ENCODE assay signal across 7 mouse cellular contexts in the genomic region with DNA sequence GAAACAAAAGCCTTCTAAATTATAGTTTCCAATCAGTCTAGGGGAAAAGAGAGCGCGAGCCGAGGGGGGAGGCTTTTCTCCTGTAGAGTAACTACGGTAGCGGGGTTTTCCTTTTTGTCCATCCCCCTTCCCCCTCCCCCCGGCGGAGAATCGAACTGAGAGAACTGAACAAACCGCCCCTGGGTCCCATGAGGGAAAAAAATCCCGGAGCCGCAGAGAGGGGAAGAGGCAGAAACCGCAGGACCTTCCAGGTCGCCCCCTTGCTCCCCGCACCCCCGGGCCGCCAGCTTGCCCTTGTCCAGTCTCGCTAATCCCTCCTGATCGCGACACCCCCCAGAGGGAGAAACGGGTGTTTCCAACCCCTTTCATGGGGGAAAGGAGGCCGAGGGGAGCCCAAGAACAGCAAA. TPM values are rescaled to one million over a fixed set of nuclear protein-coding genes. Genes with fewer than 3 reads are reported as not detected.
DNase-seq lines count a peak whose midpoint lies in the region; ATAC-seq and TF ChIP-seq lines count a peak whose summit lies in the region.

No protein-coding gene starts in this region.

- intact Hi-C loops in left cerebral cortex, adult 2 months (cut with DNase I), result loop anchor here (2.0 to 5.0 kb wide), 3 partner anchors 76 to 194 kb away; no protein-coding TSS in a partner anchor

- peak overlapping the region; percentile 86 for H3K27ac ChIP-seq in hindbrain, embryonic 14.5 days
- H3K27ac ChIP-seq in left cerebral cortex, adult 2 months, result peak overlapping the region; percentile 94
- peak overlapping the region; percentile 91 for H3K27ac ChIP-seq in macrophage
- peak overlapping the region; percentile 56; the same call in 1 of the 2 replicates for H3K27ac ChIP-seq in spleen, adult 2 months (ENCODE audit: insufficient read depth, low read length)

- H3K9me3 ChIP-seq in hindbrain, embryonic 14.5 days (ENCODE audit: control insufficient read depth, low read length), result no peaks in the 10 kb centered on the region

- 0 out of 2 replicates have a peak, but pooled peaks have one; percentile 1 for ATAC-seq in hindbrain, embryonic 14.5 days (ENCODE audit: low FRiP score)

- peak; percentile 53 for DNase-seq in ZHBTc4 (ENCODE audit: low read depth, low spot score)
- DNase-seq in cerebellum, adult 9-11 months, result peak; percentile 82
- peak; percentile 54 for DNase-seq in gastrocnemius, adult 18-20 months (ENCODE audit: low spot score)
- DNase-seq in hindbrain, embryonic 14.5 days (ENCODE audit: low spot score), result peak; percentile 50
- peak; percentile 36 to 42 for DNase-seq in left cerebral cortex, adult 2 months (ENCODE audit: extremely low spot score in 1 of 2, low spot score in 2 of 2)
- DNase-seq in spleen, adult 2 months (ENCODE audit: low read depth in 1 of 2, low spot score in 2 of 2), result peak in 1 of 2 experiments; percentile 38

- under 1% methylated on average over 20 of the region's 21 CpGs for WGBS in hindbrain, embryonic 14.5 days
- under 1% methylated on average over 15 of the region's 21 CpGs for WGBS in macrophage (ENCODE audit: missing documents)
- WGBS in spleen, adult 2 months, result under 1% methylated on average over 21 of the region's 21 CpGs

- peak overlapping the region; percentile 75 for H3K4me3 ChIP-seq in hindbrain, embryonic 14.5 days (replicated peaks; ENCODE audit: low read length)
- H3K4me3 ChIP-seq in left cerebral cortex, adult 2 months, result peak overlapping the region; percentile 97
- peak overlapping the region; percentile 95 for H3K4me3 ChIP-seq in macrophage (ENCODE audit: inconsistent target)
- peak overlapping the region; percentile 69 for H3K4me3 ChIP-seq in spleen, adult 2 months (ENCODE audit: extremely low read depth, insufficient read depth, insufficient read length)

- H3K27me3 ChIP-seq in hindbrain, embryonic 14.5 days (ENCODE audit: control insufficient read depth, insufficient read depth, low read length), result no peaks in the 10 kb centered on the region
- no peaks in the 10 kb centered on the region for H3K27me3 ChIP-seq in spleen, adult 2 months (ENCODE audit: control insufficient read depth, insufficient read depth, low read length)

- H3K4me2 ChIP-seq in hindbrain, embryonic 14.5 days (replicated peaks), result peak overlapping the region; percentile 87

- TF ChIP-seq CTCF in left cerebral cortex, adult 2 months (IDR thresholded peaks at IDR 0.05), result no peak; the same call in 1 of the 2 replicates
- no peak for TF ChIP-seq CTCF in spleen, adult 2 months (IDR thresholded peaks at IDR 0.05; ENCODE audit: extremely low read depth, insufficient read depth, insufficient read length, insufficient replicate concordance)

- H3K79me2 ChIP-seq in macrophage (ENCODE audit: inconsistent target), result peaks cover 53% of the 10 kb centered on the region

- no peak for TF ChIP-seq POLR2A in spleen, adult 2 months (IDR thresholded peaks at IDR 0.05; ENCODE audit: low read depth, low read length)

- H3K9ac ChIP-seq in hindbrain, embryonic 14.5 days, result peak overlapping the region; percentile 79

- H3K36me3 ChIP-seq in hindbrain, embryonic 14.5 days (replicated peaks; ENCODE audit: control insufficient read depth, insufficient read depth), result no peaks in the 10 kb centered on the region
- H3K36me3 ChIP-seq in macrophage (ENCODE audit: inconsistent target), result no peaks in the 10 kb centered on the region
- no peaks in the 10 kb centered on the region for H3K36me3 ChIP-seq in spleen, adult 2 months (ENCODE audit: control insufficient read depth, insufficient read depth, low read length)

- H3K4me1 ChIP-seq in hindbrain, embryonic 14.5 days (replicated peaks; ENCODE audit: control insufficient read depth, insufficient read depth, low read length), result peaks cover 23% of the 10 kb centered on the region
- peaks cover 6% of the 10 kb centered on the region for H3K4me1 ChIP-seq in spleen, adult 2 months (ENCODE audit: control insufficient read depth, insufficient read depth, insufficient read length)

RNA-seq across cellular contexts. Expression of a gene that starts 0.9 kb away (rescaled TPM):
- 100 to 1,000 TPM in 1 of 2 experiments, 10 to 100 TPM in 1; 98.3 to 115 TPM for total RNA-seq in gastrocnemius, adult 18-20 months (2021)
- 37.6 and 40.9 TPM in 2 replicates for polyA plus RNA-seq in hindbrain, embryonic 14.5 days (2014; fragmentation: Nextera tagmentation; extraction: Ambion mirVana)
- total RNA-seq in left cerebral cortex, adult 2 months (2021), result 100 to 1,000 TPM; 159 to 169 TPM
- 100 to 1,000 TPM; 226 to 637 (median 363) TPM for total RNA-seq in macrophage (2018; cell fraction: chromatin; rRNA removed)
- total RNA-seq in macrophage (2018; cell fraction: cytosol; rRNA removed), result 100 to 1,000 TPM in 22 of 26 experiments, 10 to 100 TPM in 4; 88.7 to 350 (median 158) TPM
- total RNA-seq in macrophage (2018; cell fraction: nucleus; rRNA removed), result 100 to 1,000 TPM; 168 to 626 (median 424) TPM
- polyA plus RNA-seq in macrophage (2018), result 64.0 to 87.9 TPM (median 68.8 TPM) in 3 replicates
- 8.5 and 10.4 TPM in 2 replicates for polyA plus RNA-seq in spleen, adult 2 months (2012; rRNA removed)
